Mouse (Mus musculus): ENCODE measurements around the gene Zfp513. TPM values are rescaled to one million over a fixed set of nuclear protein-coding genes. Genes with fewer than 3 reads are reported as not detected.

Gene Zfp513
- 27.6 TPM for total RNA-seq (2023)

GRCm38 (mm10) chr5:31201742-31202590 is at the start of gene Zfp513:
Gene Zfp513 (minus strand): TSS chr5:31202303.

GRCm38 (mm10) chr5:31251541-31252101 is 49.5 kb upstream of the Zfp513 start, which contains the start of gene Krtcap3:
Gene Krtcap3 (plus strand): TSS chr5:31251691.

GRCm38 (mm10) chr5:31240637-31241521 is 38.8 kb upstream of the Zfp513 start, which contains the start of the genes Nrbp1 and Gm9970:
Gene Nrbp1 (plus strand): TSS chr5:31240864.
Gene Gm9970 (minus strand): TSS chr5:31241232.

GRCm38 (mm10) chr5:31220448-31221303 is 18.6 kb upstream of the Zfp513 start, which contains the start of gene Ppm1g:
Gene Ppm1g (minus strand): TSS chr5:31220687.

GRCm38 (mm10) chr5:31192939-31193630 is 9.0 kb downstream of the Zfp513 start, which contains the start of the genes Snx17 and Eif2b4:
Gene Snx17 (plus strand): TSS chr5:31193227.
Gene Eif2b4 (minus strand): TSS chr5:31193430.

GRCm38 (mm10) chr5:31179766-31180630 is 22.1 kb downstream of the Zfp513 start, which contains the start of the genes Gm29609 and Gtf3c2:
Gene Gm29609 (minus strand): TSS chr5:31179911.
Gene Gtf3c2 (minus strand): TSS chr5:31180144.

GRCm38 (mm10) chr5:31154152-31154553 is 48.0 kb downstream of the Zfp513 start, which contains the start of gene Mpv17:
Gene Mpv17 (minus strand): TSS chr5:31154251.

Other genes starting within 250 kb of the Zfp513 start
- gene Preb, start 241.9 kb downstream of the Zfp513 start, total RNA-seq (2023) = 177 TPM
- gene Tcf23, start 233.6 kb downstream of the Zfp513 start, total RNA-seq (2023) = not detected
- 33.8 TPM for gene Atraid, start 154.0 kb downstream of the Zfp513 start, total RNA-seq (2023)
- 11.6 TPM for gene Slc5a6, start 153.4 kb downstream of the Zfp513 start, total RNA-seq (2023)
- gene Cad, start 147.5 kb downstream of the Zfp513 start, total RNA-seq (2023) = 43.7 TPM
- gene Dnajc5g, start 96.0 kb downstream of the Zfp513 start, total RNA-seq (2023) = not detected
- gene Slc30a3, start 94.1 kb downstream of the Zfp513 start, total RNA-seq (2023) = 1.2 TPM
- gene Trim54, start 85.6 kb downstream of the Zfp513 start, total RNA-seq (2023) = not detected
- gene Ucn, start 63.5 kb downstream of the Zfp513 start, total RNA-seq (2023) = not detected
- 17.7 TPM for gene Mpv17, start 48.1 kb downstream of the Zfp513 start, total RNA-seq (2023)
- 4.7 TPM for gene Gm29609, start 22.4 kb downstream of the Zfp513 start, total RNA-seq (2023)
- 148 TPM for gene Gtf3c2, start 22.2 kb downstream of the Zfp513 start, total RNA-seq (2023)
- 70.4 TPM for gene Snx17, start 9.1 kb downstream of the Zfp513 start, total RNA-seq (2023)
- gene Eif2b4, start 8.9 kb downstream of the Zfp513 start, total RNA-seq (2023) = 42.2 TPM
- 148 TPM for gene Ppm1g, start 18.4 kb upstream of the Zfp513 start, total RNA-seq (2023)
- gene Nrbp1, start 38.6 kb upstream of the Zfp513 start, total RNA-seq (2023) = 193 TPM
- gene Gm9970, start 38.9 kb upstream of the Zfp513 start, total RNA-seq (2023) = not detected
- gene Krtcap3, start 49.4 kb upstream of the Zfp513 start, total RNA-seq (2023) = 28.9 TPM
- 14.5 TPM for gene Ift172, start 88.8 kb upstream of the Zfp513 start, total RNA-seq (2023)
- 1.3 TPM for gene Fndc4, start 93.8 kb upstream of the Zfp513 start, total RNA-seq (2023)
- gene Gckr, start 95.1 kb upstream of the Zfp513 start, total RNA-seq (2023) = 0.15 TPM

All from CD4-positive naive resting alpha-beta T cell, adult 57 days (primary cell).